Mouse (Mus musculus): ENCODE measurements around the gene Olfr715. TPM values are rescaled to one million over a fixed set of nuclear protein-coding genes. Genes with fewer than 3 reads are reported as not detected.
"Not testable (repeated sequence)": the region's sequence is repeated elsewhere in the genome, so short reads cannot be mapped to it uniquely, and the experiment has no call there.

Olfr715 gene
- total RNA-seq (2014; rRNA removed) (not detected in 2 replicates), polyA plus RNA-seq (2015; fragmentation: Nextera tagmentation; extraction: Ambion mirVana) (not detected in 2 replicates)

DNA sequence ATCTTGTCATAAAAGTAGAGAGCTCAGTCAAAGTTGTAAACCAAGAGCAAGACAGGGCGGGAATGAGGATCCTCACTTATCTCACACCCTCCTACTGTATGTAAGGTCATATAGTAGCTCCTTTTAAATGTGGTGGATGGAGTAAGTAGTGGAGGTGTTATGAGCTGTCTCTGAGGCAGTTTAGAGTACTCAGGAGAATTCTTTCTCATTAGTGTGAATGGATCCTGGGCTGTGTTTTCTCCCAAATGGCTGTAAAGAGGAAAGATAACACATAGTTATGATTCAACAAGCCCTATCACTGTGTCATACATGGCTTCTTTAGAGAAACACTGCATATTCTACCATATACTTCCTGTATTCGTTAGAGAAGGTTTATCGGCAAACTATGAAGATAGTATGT lies at the start of gene Olfr715:
Gene Olfr715, minus strand, starts transcription at position 101 of the 400 bp plus-strand sequence.
- H3K9me3 ChIP-seq (ENCODE audit: low read length); H3K4me3 ChIP-seq (ENCODE audit: low read depth, low read length); H3K27me3 ChIP-seq (ENCODE audit: insufficient read depth, low read length); H3K36me3 ChIP-seq (ENCODE audit: insufficient read depth, low read length); DNase-seq (ENCODE audit: low spot score); H3K27ac ChIP-seq (ENCODE audit: low read depth, low read length); H3K9ac ChIP-seq (replicated peaks; ENCODE audit: low read length, poor library complexity, severe bottlenecking); H3K4me1 ChIP-seq (ENCODE audit: insufficient read depth, low read length); ATAC-seq (ENCODE audit: low FRiP score); H3K4me2 ChIP-seq (ENCODE audit: low read depth, low read length, poor library complexity, severe bottlenecking): not testable (repeated sequence)
- 90% methylated on average over 2 of the region's 3 CpGs for WGBS

DNA sequence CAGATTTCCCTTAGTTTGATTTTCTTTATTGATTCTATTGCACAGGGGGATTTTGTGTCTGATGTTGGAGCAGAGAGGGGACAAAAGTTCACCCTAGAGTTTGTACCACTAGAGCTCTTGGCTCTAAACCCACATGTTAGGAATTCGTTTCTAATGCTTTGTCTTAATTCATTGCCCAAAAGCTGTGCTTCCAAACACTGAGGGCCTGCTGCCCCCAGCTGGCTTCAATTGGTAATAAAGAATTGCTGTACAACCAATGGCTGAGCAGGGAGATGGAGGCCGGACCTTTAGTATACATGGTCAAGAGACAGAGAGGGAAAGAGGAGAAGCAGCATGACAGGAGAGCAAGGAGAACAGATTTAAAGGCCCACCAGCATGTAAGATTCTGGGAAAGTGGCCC lies 49.5 kb upstream of the Olfr715 start:
- Histone ChIP-seq H3K36me3 (ENCODE audit: insufficient read depth, low read length) (no peaks in the 10 kb centered on the region), H3K4me1 (ENCODE audit: insufficient read depth, low read length) (no peaks in the 10 kb centered on the region), H3K9ac (replicated peaks; ENCODE audit: low read length, poor library complexity, severe bottlenecking) (no peak overlapping the region), H3K27ac (ENCODE audit: low read depth, low read length) (no peak overlapping the region), H3K4me3 (ENCODE audit: low read depth, low read length) (no peak overlapping the region), H3K27me3 (ENCODE audit: insufficient read depth, low read length) (no peaks in the 10 kb centered on the region), H3K4me2 (ENCODE audit: low read depth, low read length, poor library complexity, severe bottlenecking) (no peak overlapping the region), H3K9me3 (ENCODE audit: low read length) (no peaks in the 10 kb centered on the region)
- ATAC-seq (ENCODE audit: low FRiP score): no peak
- WGBS: 26% methylated on average over 2 of the region's 2 CpGs
- TF ChIP-seq CTCF (IDR thresholded peaks at IDR 0.05): no peak
- no peak for DNase-seq (ENCODE audit: low spot score)

DNA sequence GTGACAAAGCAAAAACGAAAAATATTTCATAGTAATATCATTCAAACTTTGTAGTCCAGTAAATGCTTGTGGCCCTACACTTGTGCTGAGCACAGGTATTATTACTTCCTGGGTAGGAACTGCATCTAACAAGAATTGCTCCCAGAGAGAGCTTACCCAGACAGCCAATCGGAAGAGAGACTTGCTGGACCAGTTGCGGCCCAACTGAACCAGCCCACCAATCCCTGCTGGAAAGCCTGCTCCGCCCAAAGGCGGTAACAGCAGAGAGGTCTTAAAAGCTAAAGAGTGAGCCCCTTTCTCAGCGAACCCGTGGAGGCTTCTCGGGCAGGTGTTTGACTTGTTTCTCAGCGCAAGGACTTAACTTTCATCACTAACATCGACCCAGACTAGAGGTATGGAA lies 35.8 kb upstream of the Olfr715 start, which contains the start of gene Nlrp14:
Gene Nlrp14, plus strand, starts transcription at position 301 of the 400 bp plus-strand sequence.
- no peaks in the 10 kb centered on the region for H3K36me3 ChIP-seq (ENCODE audit: insufficient read depth, low read length)
- H3K27me3 ChIP-seq (ENCODE audit: insufficient read depth, low read length): no peaks in the 10 kb centered on the region
- no peak within 1 kb of the TSS for H3K9ac ChIP-seq (replicated peaks; ENCODE audit: low read length, poor library complexity, severe bottlenecking)
- H3K4me3 ChIP-seq (ENCODE audit: low read depth, low read length): no peak within 1 kb of the TSS
- no peak for ATAC-seq (ENCODE audit: low FRiP score)
- no peaks in the 10 kb centered on the region for H3K4me1 ChIP-seq (ENCODE audit: insufficient read depth, low read length)
- H3K27ac ChIP-seq (ENCODE audit: low read depth, low read length): no peak within 1 kb of the TSS
- WGBS: 85% methylated on average over 10 of the region's 10 CpGs
- H3K4me2 ChIP-seq (ENCODE audit: low read depth, low read length, poor library complexity, severe bottlenecking): no peak within 1 kb of the TSS
- no peak for DNase-seq (ENCODE audit: low spot score)
- H3K9me3 ChIP-seq (ENCODE audit: low read length): no peaks in the 10 kb centered on the region
- TF ChIP-seq CTCF (IDR thresholded peaks at IDR 0.05): no peak

DNA sequence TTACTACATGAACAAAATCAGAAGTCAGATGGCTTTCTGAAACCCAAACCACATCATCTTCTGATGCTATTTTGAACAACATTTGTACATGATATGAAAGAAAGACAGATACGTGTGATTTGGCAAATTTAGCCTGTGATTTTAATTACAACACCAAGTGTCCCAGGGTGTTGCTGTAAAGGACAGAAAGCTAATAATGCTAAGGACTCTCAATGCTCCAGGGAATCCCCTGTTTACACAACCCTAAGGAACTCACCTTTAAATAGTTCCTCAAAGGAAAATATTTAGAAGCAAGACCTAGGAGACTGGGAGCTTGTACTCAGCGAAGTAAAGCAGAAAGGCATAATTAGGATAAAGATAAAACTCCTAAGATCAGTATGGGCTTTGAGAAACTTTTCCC lies 7.1 kb upstream of the Olfr715 start, which contains the start of gene Olfr716:
Gene Olfr716, plus strand, starts transcription at position 301 of the 400 bp plus-strand sequence.
- not testable (repeated sequence) for H3K9ac ChIP-seq (replicated peaks; ENCODE audit: low read length, poor library complexity, severe bottlenecking); H3K36me3 ChIP-seq (ENCODE audit: insufficient read depth, low read length); H3K27me3 ChIP-seq (ENCODE audit: insufficient read depth, low read length); H3K4me2 ChIP-seq (ENCODE audit: low read depth, low read length, poor library complexity, severe bottlenecking); H3K4me1 ChIP-seq (ENCODE audit: insufficient read depth, low read length); ATAC-seq (ENCODE audit: low FRiP score); H3K27ac ChIP-seq (ENCODE audit: low read depth, low read length); H3K9me3 ChIP-seq (ENCODE audit: low read length); DNase-seq (ENCODE audit: low spot score); H3K4me3 ChIP-seq (ENCODE audit: low read depth, low read length)
- 74% methylated on average over 2 of the region's 2 CpGs for WGBS

DNA sequence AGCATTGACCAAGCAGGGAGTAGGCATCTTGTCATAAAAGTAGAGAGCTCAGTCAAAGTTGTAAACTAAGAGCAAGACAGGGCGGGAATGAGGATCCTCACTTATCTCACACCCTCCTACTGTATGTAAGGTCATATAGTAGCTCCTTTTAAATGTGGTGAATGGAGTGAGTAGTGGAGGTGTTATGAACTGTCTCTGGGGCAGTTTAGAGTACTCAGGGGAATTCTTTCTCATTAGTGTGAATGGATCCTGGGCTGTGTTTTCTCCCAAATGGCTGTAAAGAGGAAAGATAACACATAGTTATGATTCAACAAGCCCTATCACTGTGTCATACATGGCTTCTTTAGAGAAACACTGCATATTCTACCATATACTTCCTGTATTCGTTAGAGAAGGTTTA lies 20.6 kb downstream of the Olfr715 start, which contains the start of gene Olfr715b:
Gene Olfr715b, minus strand, starts transcription at position 101 of the 400 bp plus-strand sequence.
- not testable (repeated sequence) for H3K4me2 ChIP-seq (ENCODE audit: low read depth, low read length, poor library complexity, severe bottlenecking); DNase-seq (ENCODE audit: low spot score); H3K9me3 ChIP-seq (ENCODE audit: low read length); H3K4me1 ChIP-seq (ENCODE audit: insufficient read depth, low read length); H3K27ac ChIP-seq (ENCODE audit: low read depth, low read length); ATAC-seq (ENCODE audit: low FRiP score); H3K4me3 ChIP-seq (ENCODE audit: low read depth, low read length); H3K36me3 ChIP-seq (ENCODE audit: insufficient read depth, low read length); H3K9ac ChIP-seq (replicated peaks; ENCODE audit: low read length, poor library complexity, severe bottlenecking); H3K27me3 ChIP-seq (ENCODE audit: insufficient read depth, low read length)
- WGBS: 91% methylated on average over 1 of the region's 2 CpGs

DNA sequence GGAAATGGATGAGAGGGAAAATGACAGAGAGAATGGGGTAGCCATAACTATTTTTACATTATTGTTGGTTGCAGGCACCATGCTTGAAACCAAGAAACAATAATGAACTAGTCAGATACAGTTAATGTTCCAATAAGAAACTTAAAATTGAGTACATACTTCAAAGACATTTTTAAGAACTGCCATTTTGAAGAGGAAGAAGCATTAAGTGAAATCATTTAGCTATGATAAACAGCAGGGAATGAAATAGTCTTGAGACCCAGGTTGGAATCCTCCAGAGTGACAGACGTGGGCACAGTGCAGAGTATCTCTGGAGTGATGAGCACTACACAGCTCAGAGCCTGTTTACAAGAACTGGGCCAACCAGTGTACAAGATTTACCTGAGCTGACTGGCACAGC lies 38.0 kb downstream of the Olfr715 start, which contains the start of gene Olfr17:
Gene Olfr17, plus strand, starts transcription at position 301 of the 400 bp plus-strand sequence.
- no peak for TF ChIP-seq CTCF (IDR thresholded peaks at IDR 0.05)

More for the DNA sequence above, 38.0 kb downstream of the Olfr715 start, which contains the start of gene Olfr17:
- no peak within 1 kb of the TSS for H3K27ac ChIP-seq (ENCODE audit: low read depth, low read length)
- no peaks in the 10 kb centered on the region for H3K4me1 ChIP-seq (ENCODE audit: insufficient read depth, low read length)
- H3K9ac ChIP-seq (replicated peaks; ENCODE audit: low read length, poor library complexity, severe bottlenecking): no peak within 1 kb of the TSS
- no peaks in the 10 kb centered on the region for H3K9me3 ChIP-seq (ENCODE audit: low read length)
- WGBS: 55% methylated on average over 1 of the region's 1 CpGs
- ATAC-seq (ENCODE audit: low FRiP score) (no peak), DNase-seq (ENCODE audit: low spot score) (no peak)
- H3K4me3 ChIP-seq (ENCODE audit: low read depth, low read length): no peak within 1 kb of the TSS
- no peaks in the 10 kb centered on the region for H3K27me3 ChIP-seq (ENCODE audit: insufficient read depth, low read length)
- H3K4me2 ChIP-seq (ENCODE audit: low read depth, low read length, poor library complexity, severe bottlenecking): no peak within 1 kb of the TSS
- H3K36me3 ChIP-seq (ENCODE audit: insufficient read depth, low read length): no peaks in the 10 kb centered on the region

Other genes with a start within 250 kb of the Olfr715 start
- not detected in 2 replicates for gene Olfr706, start 242.9 kb downstream of the Olfr715 start, total RNA-seq (2014; rRNA removed)
- gene Olfr706, start 242.9 kb downstream of the Olfr715 start, polyA plus RNA-seq (2015; fragmentation: Nextera tagmentation; extraction: Ambion mirVana): not detected in 2 replicates
- gene Olfr707, start 229.8 kb downstream of the Olfr715 start, total RNA-seq (2014; rRNA removed): not detected in 2 replicates
- not detected in 2 replicates for gene Olfr707, start 229.8 kb downstream of the Olfr715 start, polyA plus RNA-seq (2015; fragmentation: Nextera tagmentation; extraction: Ambion mirVana)
- not detected in 2 replicates for gene Olfr1532-ps1, start 223.1 kb downstream of the Olfr715 start, total RNA-seq (2014; rRNA removed)
- gene Olfr1532-ps1, start 223.1 kb downstream of the Olfr715 start, polyA plus RNA-seq (2015; fragmentation: Nextera tagmentation; extraction: Ambion mirVana): not detected in 2 replicates
- gene Olfr709-ps1, start 198.9 kb downstream of the Olfr715 start, total RNA-seq (2014; rRNA removed): not detected in 2 replicates
- gene Olfr709-ps1, start 198.9 kb downstream of the Olfr715 start, polyA plus RNA-seq (2015; fragmentation: Nextera tagmentation; extraction: Ambion mirVana): not detected in 2 replicates
- gene Olfr710, start 182.8 kb downstream of the Olfr715 start, total RNA-seq (2014; rRNA removed): not detected in 2 replicates
- not detected in 2 replicates for gene Olfr710, start 182.8 kb downstream of the Olfr715 start, polyA plus RNA-seq (2015; fragmentation: Nextera tagmentation; extraction: Ambion mirVana)
- gene Olfr6, start 167.1 kb downstream of the Olfr715 start, total RNA-seq (2014; rRNA removed): not detected in 2 replicates
- gene Olfr6, start 167.1 kb downstream of the Olfr715 start, polyA plus RNA-seq (2015; fragmentation: Nextera tagmentation; extraction: Ambion mirVana): not detected in 2 replicates
- not detected in 2 replicates for gene Olfr711, start 155.6 kb downstream of the Olfr715 start, total RNA-seq (2014; rRNA removed)
- gene Olfr711, start 155.6 kb downstream of the Olfr715 start, polyA plus RNA-seq (2015; fragmentation: Nextera tagmentation; extraction: Ambion mirVana): not detected in 2 replicates
- gene Olfr2, start 125.0 kb downstream of the Olfr715 start, total RNA-seq (2014; rRNA removed): not detected in 2 replicates
- gene Olfr2, start 125.0 kb downstream of the Olfr715 start, polyA plus RNA-seq (2015; fragmentation: Nextera tagmentation; extraction: Ambion mirVana): not detected in 2 replicates
- not detected in 2 replicates for gene Olfr713, start 99.9 kb downstream of the Olfr715 start, total RNA-seq (2014; rRNA removed)
- not detected in 2 replicates for gene Olfr713, start 99.9 kb downstream of the Olfr715 start, polyA plus RNA-seq (2015; fragmentation: Nextera tagmentation; extraction: Ambion mirVana)
- gene Olfr714, start 60.1 kb downstream of the Olfr715 start, total RNA-seq (2014; rRNA removed): not detected in 2 replicates
- not detected in 2 replicates for gene Olfr714, start 60.1 kb downstream of the Olfr715 start, polyA plus RNA-seq (2015; fragmentation: Nextera tagmentation; extraction: Ambion mirVana)
- gene Olfr17, start 37.9 kb downstream of the Olfr715 start, total RNA-seq (2014; rRNA removed): not detected in 2 replicates
- gene Olfr17, start 37.9 kb downstream of the Olfr715 start, polyA plus RNA-seq (2015; fragmentation: Nextera tagmentation; extraction: Ambion mirVana): not detected in 2 replicates
- gene Olfr715b, start 20.7 kb downstream of the Olfr715 start, total RNA-seq (2014; rRNA removed): not detected in 2 replicates
- gene Olfr715b, start 20.7 kb downstream of the Olfr715 start, polyA plus RNA-seq (2015; fragmentation: Nextera tagmentation; extraction: Ambion mirVana): not detected in 2 replicates
- gene Olfr716, start 7.2 kb upstream of the Olfr715 start, total RNA-seq (2014; rRNA removed): not detected in 2 replicates
- not detected in 2 replicates for gene Olfr716, start 7.2 kb upstream of the Olfr715 start, polyA plus RNA-seq (2015; fragmentation: Nextera tagmentation; extraction: Ambion mirVana)
- gene Nlrp14, start 35.9 kb upstream of the Olfr715 start, total RNA-seq (2014; rRNA removed): not detected in 2 replicates
- not detected in 2 replicates for gene Nlrp14, start 35.9 kb upstream of the Olfr715 start, polyA plus RNA-seq (2015; fragmentation: Nextera tagmentation; extraction: Ambion mirVana)
- gene Rbmxl2, start 78.4 kb upstream of the Olfr715 start, total RNA-seq (2014; rRNA removed): not detected in 2 replicates
- not detected in 2 replicates for gene Rbmxl2, start 78.4 kb upstream of the Olfr715 start, polyA plus RNA-seq (2015; fragmentation: Nextera tagmentation; extraction: Ambion mirVana)
- gene Syt9, start 239.6 kb upstream of the Olfr715 start, total RNA-seq (2014; rRNA removed): 33.9 and 35.2 TPM in 2 replicates
- 14.2 and 14.7 TPM in 2 replicates for gene Syt9, start 239.6 kb upstream of the Olfr715 start, polyA plus RNA-seq (2015; fragmentation: Nextera tagmentation; extraction: Ambion mirVana)

Data from midbrain, postnatal 0 days (tissue).